Mouse (Mus musculus): ENCODE data around the gene Galnt10. TPM values are rescaled to one million over a fixed set of nuclear protein-coding genes. Genes with fewer than 3 reads are reported as not detected.

Gene Galnt10
- polyA plus RNA-seq, 1 experiment from 2014 or later: 12.3 TPM

- no peak for ATAC-seq
- Histone ChIP-seq H3K9me3 (ENCODE audit: control insufficient read depth, low read length) (no peaks in the 10 kb centered on the region), H3K4me2 (ENCODE audit: low read length) (no peak overlapping the region), H3K36me3 (ENCODE audit: control insufficient read depth, insufficient read depth, low read length) (no peaks in the 10 kb centered on the region), H3K9ac (ENCODE audit: low read depth, low read length) (no peak overlapping the region), H3K27ac (ENCODE audit: low read depth, low read length) (no peak overlapping the region), H3K4me1 (ENCODE audit: control insufficient read depth, insufficient read depth, low read depth, low read length) (no peaks in the 10 kb centered on the region), H3K4me3 (ENCODE audit: low read length) (no peak overlapping the region), H3K27me3 (replicated peaks; ENCODE audit: control insufficient read depth, insufficient read depth, low read length) (no peaks in the 10 kb centered on the region)
- WGBS: 46% methylated on average over 6 of the region's 6 CpGs
Observed at GRCm38 (mm10) chr11:57795086-57795485, 149.8 kb downstream of the Galnt10 start.

- H3K4me3 ChIP-seq (ENCODE audit: low read length): no peak overlapping the region
- no peaks in the 10 kb centered on the region for H3K36me3 ChIP-seq (ENCODE audit: control insufficient read depth, insufficient read depth, low read length)
- no peak for ATAC-seq
- WGBS: 83% methylated on average over 9 of the region's 9 CpGs
- H3K9me3 ChIP-seq (ENCODE audit: control insufficient read depth, low read length): no peaks in the 10 kb centered on the region
- no peak overlapping the region for H3K4me2 ChIP-seq (ENCODE audit: low read length)
- H3K27me3 ChIP-seq (replicated peaks; ENCODE audit: control insufficient read depth, insufficient read depth, low read length): no peaks in the 10 kb centered on the region
- no peak overlapping the region for H3K9ac ChIP-seq (ENCODE audit: low read depth, low read length)
- no peak overlapping the region for H3K27ac ChIP-seq (ENCODE audit: low read depth, low read length)
- H3K4me1 ChIP-seq (ENCODE audit: control insufficient read depth, insufficient read depth, low read depth, low read length): peaks cover 8% of the 10 kb centered on the region
Observed at GRCm38 (mm10) chr11:57797828-57798227, 152.6 kb downstream of the Galnt10 start.

GRCm38 (mm10) chr11:57799456-57799855, 154.2 kb downstream of the Galnt10 start:
- Histone ChIP-seq H3K27ac (ENCODE audit: low read depth, low read length) (no peak overlapping the region), H3K4me2 (ENCODE audit: low read length) (no peak overlapping the region), H3K4me3 (ENCODE audit: low read length) (no peak overlapping the region), H3K27me3 (replicated peaks; ENCODE audit: control insufficient read depth, insufficient read depth, low read length) (no peaks in the 10 kb centered on the region), H3K9me3 (ENCODE audit: control insufficient read depth, low read length) (no peaks in the 10 kb centered on the region), H3K36me3 (ENCODE audit: control insufficient read depth, insufficient read depth, low read length) (no peaks in the 10 kb centered on the region), H3K9ac (ENCODE audit: low read depth, low read length) (no peak overlapping the region), H3K4me1 (ENCODE audit: control insufficient read depth, insufficient read depth, low read depth, low read length) (peaks cover 17% of the 10 kb centered on the region)
- ATAC-seq: no peak
- 86% methylated on average over 10 of the region's 10 CpGs for WGBS

- no peak for ATAC-seq
- no peaks in the 10 kb centered on the region for H3K27me3 ChIP-seq (replicated peaks; ENCODE audit: control insufficient read depth, insufficient read depth, low read length)
- no peaks in the 10 kb centered on the region for H3K9me3 ChIP-seq (ENCODE audit: control insufficient read depth, low read length)
- peak overlapping the region; percentile 89 for H3K4me3 ChIP-seq (ENCODE audit: low read length)
- H3K4me1 ChIP-seq (ENCODE audit: control insufficient read depth, insufficient read depth, low read depth, low read length): peaks cover 17% of the 10 kb centered on the region
- H3K36me3 ChIP-seq (ENCODE audit: control insufficient read depth, insufficient read depth, low read length): no peaks in the 10 kb centered on the region
- no peak overlapping the region for H3K27ac ChIP-seq (ENCODE audit: low read depth, low read length)
- 16% methylated on average over 22 of the region's 22 CpGs for WGBS
- peak overlapping the region; percentile 52 for H3K9ac ChIP-seq (ENCODE audit: low read depth, low read length)
- H3K4me2 ChIP-seq (ENCODE audit: low read length): peak overlapping the region; percentile 78
Observed at GRCm38 (mm10) chr11:57800266-57800951, 155.2 kb downstream of the Galnt10 start.

GRCm38 (mm10) chr11:57800971-57801765, 155.9 kb downstream of the Galnt10 start, which contains the start of gene Sap30l:
Sap30l (plus strand) TSS chr11:57801637.
- Histone ChIP-seq H3K4me1 (ENCODE audit: control insufficient read depth, insufficient read depth, low read depth, low read length) (peaks cover 17% of the 10 kb centered on the region), H3K9me3 (ENCODE audit: control insufficient read depth, low read length) (no peaks in the 10 kb centered on the region), H3K4me3 (ENCODE audit: low read length) (peak within 1 kb of the TSS; percentile 89), H3K9ac (ENCODE audit: low read depth, low read length) (peak within 1 kb of the TSS; percentile 84), H3K27ac (ENCODE audit: low read depth, low read length) (peak within 1 kb of the TSS; percentile 76), H3K4me2 (ENCODE audit: low read length) (peak within 1 kb of the TSS; percentile 95), H3K27me3 (replicated peaks; ENCODE audit: control insufficient read depth, insufficient read depth, low read length) (no peaks in the 10 kb centered on the region), H3K36me3 (ENCODE audit: control insufficient read depth, insufficient read depth, low read length) (no peaks in the 10 kb centered on the region)
- peak; percentile 98 for ATAC-seq
- under 1% methylated on average over 60 of the region's 66 CpGs for WGBS

GRCm38 (mm10) chr11:57801766-57802510, 156.7 kb downstream of the Galnt10 start:
- no peak; the same call in none of the 2 replicates for ATAC-seq
- H3K36me3 ChIP-seq (ENCODE audit: control insufficient read depth, insufficient read depth, low read length): no peaks in the 10 kb centered on the region
- WGBS: under 1% methylated on average over 49 of the region's 85 CpGs

GRCm38 (mm10) chr11:57802511-57802870, 157.2 kb downstream of the Galnt10 start:
- H3K27ac ChIP-seq (ENCODE audit: low read depth, low read length): peak overlapping the region; percentile 76; the same call in 1 of the 2 replicates
- H3K36me3 ChIP-seq (ENCODE audit: control insufficient read depth, insufficient read depth, low read length): no peaks in the 10 kb centered on the region
- H3K9ac ChIP-seq (ENCODE audit: low read depth, low read length): peak overlapping the region; percentile 84
- WGBS: under 1% methylated on average over 18 of the region's 18 CpGs
- H3K4me3 ChIP-seq (ENCODE audit: low read length): peak overlapping the region; percentile 89
- peaks cover 17% of the 10 kb centered on the region for H3K4me1 ChIP-seq (ENCODE audit: control insufficient read depth, insufficient read depth, low read depth, low read length)
- no peaks in the 10 kb centered on the region for H3K9me3 ChIP-seq (ENCODE audit: control insufficient read depth, low read length)
- H3K27me3 ChIP-seq (replicated peaks; ENCODE audit: control insufficient read depth, insufficient read depth, low read length): no peaks in the 10 kb centered on the region
- peak overlapping the region; percentile 95 for H3K4me2 ChIP-seq (ENCODE audit: low read length)
- ATAC-seq: no peak

More at GRCm38 (mm10) chr11:57801766-57802510, 156.7 kb downstream of the Galnt10 start:
- Histone ChIP-seq H3K9me3 (ENCODE audit: control insufficient read depth, low read length) (no peaks in the 10 kb centered on the region), H3K4me2 (ENCODE audit: low read length) (peak overlapping the region; percentile 95), H3K4me3 (ENCODE audit: low read length) (peak overlapping the region; percentile 89), H3K4me1 (ENCODE audit: control insufficient read depth, insufficient read depth, low read depth, low read length) (peaks cover 17% of the 10 kb centered on the region), H3K27me3 (replicated peaks; ENCODE audit: control insufficient read depth, insufficient read depth, low read length) (no peaks in the 10 kb centered on the region), H3K27ac (ENCODE audit: low read depth, low read length) (peak overlapping the region; percentile 76), H3K9ac (ENCODE audit: low read depth, low read length) (peak overlapping the region; percentile 84)

GRCm38 (mm10) chr11:57805047-57805446, 159.8 kb downstream of the Galnt10 start:
- WGBS: 79% methylated on average over 3 of the region's 3 CpGs
- no peak overlapping the region for H3K27ac ChIP-seq (ENCODE audit: low read depth, low read length)
- no peak overlapping the region for H3K4me2 ChIP-seq (ENCODE audit: low read length)
- H3K36me3 ChIP-seq (ENCODE audit: control insufficient read depth, insufficient read depth, low read length): peaks cover 4% of the 10 kb centered on the region; the same call in 1 of the 2 replicates
- H3K9me3 ChIP-seq (ENCODE audit: control insufficient read depth, low read length): no peaks in the 10 kb centered on the region
- no peaks in the 10 kb centered on the region for H3K27me3 ChIP-seq (replicated peaks; ENCODE audit: control insufficient read depth, insufficient read depth, low read length)
- no peak for ATAC-seq
- peaks cover 17% of the 10 kb centered on the region for H3K4me1 ChIP-seq (ENCODE audit: control insufficient read depth, insufficient read depth, low read depth, low read length)
- no peak overlapping the region for H3K9ac ChIP-seq (ENCODE audit: low read depth, low read length)
- H3K4me3 ChIP-seq (ENCODE audit: low read length): no peak overlapping the region
